Mouse (Mus musculus) stomach, embryonic 16.5 days (tissue): Measurements from ENCODE around the gene Zfp654. TPM values are rescaled to one million over a fixed set of nuclear protein-coding genes. Genes with fewer than 3 reads are reported as not detected.

Experiments
- ATAC-seq: fragments of 200-750 bp; cut with Nextera tagmentation; 2 replicates; pipeline ENCODE4 v1.8.0; 2017; ENCODE audit warnings: moderate number of reproducible peaks, moderate TSS enrichment; ENCODE audit not compliant: insufficient read depth, low FRiP score
- H3K27ac ChIP-seq: fragments of 300-500 bp; sonication (generic); 2 replicates; pipeline ENCODE4 v1.5.1; 2014; ENCODE audit warnings: low read length
- H3K27me3 ChIP-seq: fragments of 300-500 bp; sonication (generic); 2 replicates; pipeline ENCODE4 v1.6.1; 2014; ENCODE audit warnings: low read length, control low read depth, mixed read lengths; ENCODE audit not compliant: control insufficient read depth, insufficient read depth
- H3K36me3 ChIP-seq: fragments of 300-500 bp; sonication (generic); 2 replicates; pipeline ENCODE4 v1.6.1; 2014; ENCODE audit warnings: low read length; ENCODE audit not compliant: control insufficient read depth, insufficient read depth
- H3K4me1 ChIP-seq: fragments of 300-500 bp; sonication (generic); 2 replicates; pipeline ENCODE4 v1.6.1; 2014; ENCODE audit warnings: low read length, control low read depth, mixed read lengths; ENCODE audit not compliant: control insufficient read depth, insufficient read depth
- H3K4me2 ChIP-seq: fragments of 300-500 bp; sonication (generic); 2 replicates; pipeline ENCODE4 v1.6.1; 2014; ENCODE audit warnings: low read depth, low read length, mixed read lengths
- H3K4me3 ChIP-seq: fragments of 300-500 bp; sonication (generic); replicated peaks from 2 replicates; pipeline ENCODE4 v1.5.1; 2014; ENCODE audit warnings: mild to moderate bottlenecking, low read length
- H3K9ac ChIP-seq: fragments of 300-500 bp; sonication (generic); 2 replicates; pipeline ENCODE4 v1.6.1; 2014; ENCODE audit warnings: low read length
- H3K9me3 ChIP-seq: fragments of 300-500 bp; sonication (generic); replicated peaks from 2 replicates; pipeline ENCODE4 v1.6.1; 2016; ENCODE audit warnings: low read length, control low read depth; ENCODE audit not compliant: control insufficient read depth
- WGBS: fragments of 180-500 bp; shearing (Covaris S2); extraction: QIAGEN DNeasy Blood & Tissue Kit; methylation state at CpG from one replicate; pipeline ENCODE4 v1.1.7; 2014; 5-methylcytosine and 5-hydroxymethylcytosine counted together
- polyA plus RNA-seq: library from polyadenylated mRNA; unstranded; fragments of >200 nt; fragmentation: Nextera tagmentation; extraction: Ambion mirVana; gene quantifications from 2 replicates; pipeline ENCODE4 v1.2.1, GENCODE M21; 2015

The Zfp654 gene
- polyA plus RNA-seq, 1 experiment from 2014 or later, result 6.4 TPM

DNA sequence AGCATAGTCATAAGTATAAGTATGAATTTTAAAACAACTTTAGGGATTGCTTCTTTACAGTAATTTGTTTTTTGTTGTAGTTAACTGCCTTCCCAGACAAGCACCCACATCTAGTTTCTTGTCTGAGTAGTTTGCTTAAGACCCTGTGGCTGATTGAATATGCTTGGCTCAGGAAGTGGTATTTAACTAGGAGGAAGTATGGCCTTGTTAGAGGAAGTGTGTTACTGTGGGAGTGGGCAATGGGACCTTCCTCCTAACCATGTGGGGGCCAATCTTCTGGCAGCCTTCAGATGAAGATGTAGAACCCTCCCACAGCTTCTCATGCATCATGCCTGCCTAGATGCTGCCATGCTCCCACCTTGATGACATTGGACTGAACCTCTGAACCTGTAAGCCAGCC is 49.8 kb downstream of the Zfp654 start:
- H3K27me3 ChIP-seq, result no peaks in the 10 kb centered on the region
- H3K36me3 ChIP-seq, result peaks cover 5% of the 10 kb centered on the region
- H3K4me2 ChIP-seq, result no peak overlapping the region
- H3K27ac ChIP-seq, result no peak overlapping the region
- no peaks in the 10 kb centered on the region for H3K9me3 ChIP-seq
- no peak overlapping the region for H3K4me3 ChIP-seq
- no peaks in the 10 kb centered on the region for H3K4me1 ChIP-seq
- no peak for ATAC-seq
- H3K9ac ChIP-seq, result no peak overlapping the region

DNA sequence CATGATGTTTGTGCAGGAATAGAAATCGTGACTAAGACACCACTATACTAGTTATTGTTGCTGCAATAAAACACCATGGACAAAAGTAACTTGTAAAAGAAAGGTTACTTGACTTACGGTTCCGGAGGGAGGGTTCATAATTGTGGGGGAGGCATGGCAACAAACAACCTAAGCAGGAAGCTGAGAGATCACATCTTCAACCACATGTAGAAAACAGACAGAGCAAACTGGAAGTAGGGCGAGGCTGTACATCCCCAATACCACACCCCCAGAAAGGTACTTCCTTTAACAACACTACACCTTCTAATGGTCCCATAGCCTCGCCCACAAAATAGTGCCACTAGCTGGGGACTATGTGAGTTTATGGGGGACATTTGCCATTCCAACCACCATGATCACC is 51.1 kb downstream of the Zfp654 start:
- H3K4me3 ChIP-seq, result no peak overlapping the region
- no peaks in the 10 kb centered on the region for H3K4me1 ChIP-seq
- H3K27me3 ChIP-seq, result no peaks in the 10 kb centered on the region
- ATAC-seq, result no peak
- H3K27ac ChIP-seq, result no peak overlapping the region
- no peaks in the 10 kb centered on the region for H3K9me3 ChIP-seq
- 89% methylated on average over 5 of the region's 5 CpGs for WGBS
- H3K4me2 ChIP-seq, result no peak overlapping the region
- H3K9ac ChIP-seq, result no peak overlapping the region
- peaks cover 4% of the 10 kb centered on the region for H3K36me3 ChIP-seq

DNA sequence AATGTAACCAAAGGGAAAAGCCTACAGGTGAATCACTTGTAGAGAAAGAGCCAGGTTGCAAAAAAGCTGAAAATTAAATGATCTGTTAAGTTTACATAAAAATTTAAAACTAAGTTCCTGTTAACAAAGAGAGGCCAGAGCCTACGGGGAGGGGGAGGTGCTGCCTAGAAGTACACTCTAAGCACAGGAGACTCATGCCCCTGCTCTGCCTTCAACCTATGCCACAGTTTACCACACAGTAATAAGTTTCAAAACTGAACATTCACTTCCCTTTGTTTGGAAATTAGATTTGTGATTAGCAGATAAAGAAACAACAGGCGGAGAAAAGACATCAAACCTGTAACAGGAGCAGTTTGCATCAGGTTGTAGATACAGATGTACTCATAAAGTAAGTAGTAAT is 56.6 kb downstream of the Zfp654 start:
- no peaks in the 10 kb centered on the region for H3K36me3 ChIP-seq
- H3K4me3 ChIP-seq, result no peak overlapping the region
- H3K9ac ChIP-seq, result no peak overlapping the region
- H3K4me1 ChIP-seq, result no peaks in the 10 kb centered on the region
- ATAC-seq, result no peak
- no peaks in the 10 kb centered on the region for H3K9me3 ChIP-seq
- WGBS, result 70% methylated on average over 2 of the region's 2 CpGs
- H3K4me2 ChIP-seq, result no peak overlapping the region
- no peak overlapping the region for H3K27ac ChIP-seq
- H3K27me3 ChIP-seq, result no peaks in the 10 kb centered on the region

DNA sequence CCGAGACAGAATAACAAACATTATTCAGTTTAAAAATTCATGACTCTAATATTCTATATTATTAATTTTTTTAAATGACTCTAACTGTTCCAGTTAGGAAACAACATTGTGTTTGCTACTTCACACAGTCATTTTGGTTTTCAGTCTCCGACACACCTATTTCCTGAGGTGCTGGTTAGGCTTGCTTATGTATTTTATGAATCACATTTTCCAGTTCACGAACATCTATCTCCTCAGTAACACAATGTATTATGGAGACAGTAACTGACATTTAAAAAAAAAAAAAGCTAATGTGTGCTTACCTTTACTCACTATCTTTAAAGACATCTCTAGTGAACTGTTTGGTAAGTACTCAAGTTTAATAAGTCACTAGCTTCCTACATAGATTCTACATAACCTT is 61.7 kb downstream of the Zfp654 start:
- peaks cover 4% of the 10 kb centered on the region; the same call in 1 of the 2 replicates for H3K36me3 ChIP-seq
- H3K27me3 ChIP-seq, result no peaks in the 10 kb centered on the region
- no peaks in the 10 kb centered on the region for H3K9me3 ChIP-seq
- no peak for ATAC-seq
- WGBS, result 92% methylated on average over 3 of the region's 3 CpGs
- H3K9ac ChIP-seq, result no peak overlapping the region
- H3K27ac ChIP-seq, result no peak overlapping the region
- H3K4me1 ChIP-seq, result no peaks in the 10 kb centered on the region
- no peak overlapping the region for H3K4me2 ChIP-seq
- no peak overlapping the region for H3K4me3 ChIP-seq

DNA sequence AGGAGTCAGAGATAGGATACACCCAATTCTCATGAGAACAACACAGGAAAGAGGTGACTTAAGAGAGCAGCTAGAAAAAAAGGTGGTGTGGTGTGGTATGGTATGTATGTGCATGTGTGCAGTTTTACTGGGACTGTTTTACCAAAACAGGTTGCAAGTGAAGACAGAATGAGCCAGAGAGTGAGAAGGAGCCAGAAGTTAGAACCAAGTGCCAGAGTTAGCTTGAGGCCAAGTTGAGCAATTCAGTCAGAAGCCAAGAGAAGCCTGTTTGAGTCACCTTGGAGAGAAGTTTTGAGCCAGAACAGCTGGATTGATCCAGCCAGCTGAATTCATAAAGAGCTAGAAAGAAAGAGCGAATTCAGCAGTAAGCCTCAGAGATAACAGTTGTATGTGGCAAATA is 75.9 kb downstream of the Zfp654 start:
- H3K27ac ChIP-seq, result no peak overlapping the region
- peaks cover 4% of the 10 kb centered on the region; the same call in 1 of the 2 replicates for H3K36me3 ChIP-seq
- no peaks in the 10 kb centered on the region for H3K9me3 ChIP-seq
- H3K27me3 ChIP-seq, result no peaks in the 10 kb centered on the region
- H3K4me1 ChIP-seq, result no peaks in the 10 kb centered on the region
- H3K4me2 ChIP-seq, result no peak overlapping the region
- H3K4me3 ChIP-seq, result no peak overlapping the region
- 82% methylated on average over 1 of the region's 1 CpGs for WGBS
- no peak for ATAC-seq
- no peak overlapping the region for H3K9ac ChIP-seq

DNA sequence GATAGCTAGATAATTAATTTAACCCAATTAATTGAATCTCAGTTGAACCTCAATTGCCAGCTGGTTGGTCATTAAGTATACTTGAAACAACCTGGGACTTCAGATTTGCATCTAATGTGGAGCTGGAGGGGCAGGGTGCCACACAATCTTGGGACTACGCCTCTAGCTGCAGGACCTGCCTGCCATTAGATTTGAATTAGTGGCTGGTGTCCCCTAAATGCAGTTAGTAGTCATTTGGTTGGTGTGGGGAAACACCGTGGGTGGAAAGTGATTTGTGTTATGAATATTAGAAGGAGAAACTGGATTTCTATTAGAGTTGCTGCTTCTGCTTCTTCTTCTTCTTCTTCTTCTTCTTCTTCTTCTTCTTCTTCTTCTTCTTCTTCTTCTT is 80.0 kb downstream of the Zfp654 start:
- Histone ChIP-seq H3K27ac (no peak overlapping the region), H3K9ac (no peak overlapping the region; the same call in 1 of the 2 replicates), H3K4me3 (peak overlapping the region; percentile 81), H3K9me3 (no peaks in the 10 kb centered on the region), H3K4me2 (peak overlapping the region; percentile 47), H3K36me3 (no peaks in the 10 kb centered on the region), H3K4me1 (no peaks in the 10 kb centered on the region), H3K27me3 (no peaks in the 10 kb centered on the region)
- 87% methylated on average over 2 of the region's 2 CpGs for WGBS
- no peak for ATAC-seq

DNA sequence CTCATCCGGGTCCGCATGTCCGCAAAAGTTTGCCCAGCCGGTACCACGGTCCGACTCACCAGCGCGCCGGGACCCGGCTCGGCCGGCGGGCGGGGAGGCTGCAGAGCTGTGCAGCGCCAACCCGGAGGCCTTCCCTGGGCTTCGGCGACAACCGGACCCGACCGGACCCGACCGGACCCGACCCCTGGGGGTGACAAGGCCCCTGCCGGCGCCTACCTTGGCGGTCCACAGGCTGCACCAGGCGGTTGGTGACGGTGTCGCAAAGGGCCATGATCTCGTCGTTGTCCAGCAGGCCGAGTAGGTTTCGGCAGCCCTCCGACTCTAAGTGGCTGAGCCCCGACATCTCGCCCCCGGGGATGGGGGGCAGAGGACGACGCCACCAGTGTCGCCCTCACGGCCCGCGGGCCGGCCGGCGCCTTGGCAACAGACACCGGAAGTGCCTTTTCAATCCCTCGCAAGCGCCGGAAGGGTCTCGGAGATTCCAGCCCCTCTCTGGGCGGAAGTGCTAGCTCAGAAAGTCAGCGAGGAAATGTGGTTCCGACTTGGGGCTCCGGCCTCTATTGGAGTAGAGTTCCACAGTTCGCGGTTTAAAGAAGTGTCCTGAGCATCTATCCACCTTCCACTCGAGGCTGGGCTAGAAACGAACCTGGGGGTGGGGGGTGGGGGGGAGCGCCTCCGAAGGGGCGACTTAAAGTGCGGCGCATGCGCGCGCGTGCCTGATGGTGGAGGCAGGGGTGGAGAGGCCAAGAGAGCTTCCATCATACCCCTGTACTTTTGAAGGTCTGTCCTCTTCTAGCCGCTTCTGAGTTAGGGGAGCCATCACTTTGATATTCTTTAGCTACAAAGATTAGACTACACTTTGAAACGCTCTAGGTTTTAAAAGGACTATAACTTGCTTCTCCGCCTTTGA is 80.7 kb downstream of the Zfp654 start, which contains the start of gene 4930453N24Rik:
TSS of gene 4930453N24Rik (minus strand) at position 641 of the 910 bp plus-strand sequence.
- 2% methylated on average over 72 of the region's 72 CpGs for WGBS

DNA sequence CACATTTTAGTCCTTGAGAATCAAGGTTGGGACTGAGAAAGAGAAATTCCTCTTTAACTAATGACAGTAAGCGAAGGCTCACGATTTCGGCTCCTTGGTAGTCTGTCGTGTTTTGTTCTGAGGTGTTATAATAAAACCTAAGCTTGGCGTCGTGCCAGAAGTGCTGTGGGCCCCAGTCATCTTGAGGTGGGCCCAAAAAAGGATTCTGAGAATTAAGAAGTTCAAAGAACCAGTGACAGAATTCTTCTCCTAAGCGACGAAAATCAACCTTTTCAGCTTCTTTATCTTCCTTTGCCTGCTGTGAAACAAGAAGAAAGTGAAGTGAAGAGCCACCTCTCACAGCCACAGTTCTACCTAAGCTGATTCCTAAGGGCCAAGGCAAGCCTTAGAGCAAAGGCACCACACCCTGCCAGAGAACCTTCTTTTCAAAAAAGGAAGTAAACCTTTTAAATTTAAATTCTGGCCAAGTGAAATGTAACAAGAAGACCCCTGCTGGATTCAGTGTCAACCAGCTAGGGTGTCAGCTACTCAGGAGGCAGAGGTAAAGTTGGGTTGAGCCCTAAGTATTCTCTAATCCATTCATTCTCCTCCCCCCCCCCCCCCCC is 84.7 kb downstream of the Zfp654 start:
- H3K4me1 ChIP-seq, result no peaks in the 10 kb centered on the region
- no peak for ATAC-seq
- H3K4me2 ChIP-seq, result no peak overlapping the region
- H3K9ac ChIP-seq, result no peak overlapping the region
- peaks cover 19% of the 10 kb centered on the region for H3K36me3 ChIP-seq
- H3K9me3 ChIP-seq, result peaks cover 9% of the 10 kb centered on the region
- H3K27me3 ChIP-seq, result no peaks in the 10 kb centered on the region
- H3K27ac ChIP-seq, result no peak overlapping the region
- H3K4me3 ChIP-seq, result no peak overlapping the region
- 88% methylated on average over 8 of the region's 8 CpGs for WGBS

More for the DNA sequence above, 80.7 kb downstream of the Zfp654 start, which contains the start of gene 4930453N24Rik:
- Histone ChIP-seq H3K9ac (peak within 1 kb of the TSS; percentile 94), H3K4me1 (no peaks in the 10 kb centered on the region), H3K4me3 (peak within 1 kb of the TSS; percentile 81), H3K27ac (peak within 1 kb of the TSS; percentile 82), H3K9me3 (no peaks in the 10 kb centered on the region), H3K4me2 (peak within 1 kb of the TSS; percentile 63), H3K36me3 (peaks cover 4% of the 10 kb centered on the region; the same call in 1 of the 2 replicates), H3K27me3 (no peaks in the 10 kb centered on the region)
- ATAC-seq, result peak; percentile 94

DNA sequence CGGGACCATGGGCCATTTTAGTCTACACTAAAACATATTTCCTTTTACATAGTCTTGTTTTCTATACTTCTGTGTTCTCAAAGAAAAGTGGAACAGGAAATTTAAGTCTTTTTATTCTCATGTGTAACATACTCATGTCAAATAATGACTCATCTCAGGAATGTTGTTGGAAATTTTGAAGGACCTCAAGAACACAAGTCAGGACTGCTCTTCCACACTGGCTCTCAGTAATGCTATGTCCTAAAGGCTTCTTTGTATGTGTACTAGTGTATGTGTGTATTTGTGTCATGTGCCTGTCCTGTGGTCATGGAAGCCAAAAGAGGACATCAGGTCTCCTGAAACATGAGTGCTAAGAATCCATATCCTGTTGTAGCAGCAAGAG is 92.2 kb downstream of the Zfp654 start:
- Histone ChIP-seq H3K27me3 (no peaks in the 10 kb centered on the region), H3K4me2 (no peak overlapping the region), H3K4me3 (no peak overlapping the region), H3K9me3 (peaks cover 9% of the 10 kb centered on the region), H3K36me3 (peaks cover 11% of the 10 kb centered on the region), H3K27ac (peak overlapping the region; percentile 33; the same call in 1 of the 2 replicates), H3K9ac (no peak overlapping the region), H3K4me1 (0 out of 2 replicates have a peak, but pooled peaks cover 6% of the 10 kb centered on the region)
- WGBS, result 60% methylated on average over 1 of the region's 1 CpGs
- no peak for ATAC-seq
